Mouse (Mus musculus): ENCODE measurements around the gene Pomt1. TPM values are rescaled to one million over a fixed set of nuclear protein-coding genes. Genes with fewer than 3 reads are reported as not detected.

Gene Pomt1
- 1.7 TPM for polyA plus RNA-seq (2014; fragmentation: Illumina TruSeq; extraction: RNeasy Lipid Tissue Mini Kit (QIAGEN cat#74804); ENCODE audit: low replicate concordance)

GRCm38 (mm10) chr2:32235886-32236759 lies at the start of gene Pomt1:
Gene Pomt1, plus strand, starts transcription at chr2:32236590.

GRCm38 (mm10) chr2:32259657-32260417 lies 23.4 kb downstream of the Pomt1 start, which contains the start of gene Uck1:
Gene Uck1, minus strand, starts transcription at chr2:32260159.

GRCm38 (mm10) chr2:32287334-32287840 lies 51.0 kb downstream of the Pomt1 start, which contains the start of gene Golga2:
Gene Golga2, plus strand, starts transcription at chr2:32287384.

GRCm38 (mm10) chr2:32287923-32288367 lies 51.6 kb downstream of the Pomt1 start, which contains the start of gene Swi5:
Gene Swi5, minus strand, starts transcription at chr2:32288075.

Other genes starting within 250 kb of the Pomt1 start
- gene Fam78a, start 151.7 kb upstream of the Pomt1 start, polyA plus RNA-seq (2014; fragmentation: Illumina TruSeq; extraction: RNeasy Lipid Tissue Mini Kit (QIAGEN cat#74804); ENCODE audit: low replicate concordance) = 1.8 TPM
- gene Plpp7, start 141.1 kb upstream of the Pomt1 start, polyA plus RNA-seq (2014; fragmentation: Illumina TruSeq; extraction: RNeasy Lipid Tissue Mini Kit (QIAGEN cat#74804); ENCODE audit: low replicate concordance) = not detected
- gene Prrc2b, start 85.5 kb upstream of the Pomt1 start, polyA plus RNA-seq (2014; fragmentation: Illumina TruSeq; extraction: RNeasy Lipid Tissue Mini Kit (QIAGEN cat#74804); ENCODE audit: low replicate concordance) = 7.7 TPM
- 9.7 TPM for gene Uck1, start 23.6 kb downstream of the Pomt1 start, polyA plus RNA-seq (2014; fragmentation: Illumina TruSeq; extraction: RNeasy Lipid Tissue Mini Kit (QIAGEN cat#74804); ENCODE audit: low replicate concordance)
- 6.6 TPM for gene Golga2, start 50.8 kb downstream of the Pomt1 start, polyA plus RNA-seq (2014; fragmentation: Illumina TruSeq; extraction: RNeasy Lipid Tissue Mini Kit (QIAGEN cat#74804); ENCODE audit: low replicate concordance)
- gene Swi5, start 51.5 kb downstream of the Pomt1 start, polyA plus RNA-seq (2014; fragmentation: Illumina TruSeq; extraction: RNeasy Lipid Tissue Mini Kit (QIAGEN cat#74804); ENCODE audit: low replicate concordance) = 142 TPM
- gene Ciz1, start 115.7 kb downstream of the Pomt1 start, polyA plus RNA-seq (2014; fragmentation: Illumina TruSeq; extraction: RNeasy Lipid Tissue Mini Kit (QIAGEN cat#74804); ENCODE audit: low replicate concordance) = 9.2 TPM
- 4.1 TPM for gene Dnm1, start 116.7 kb downstream of the Pomt1 start, polyA plus RNA-seq (2014; fragmentation: Illumina TruSeq; extraction: RNeasy Lipid Tissue Mini Kit (QIAGEN cat#74804); ENCODE audit: low replicate concordance)
- 0.52 TPM for gene 1110008P14Rik, start 145.3 kb downstream of the Pomt1 start, polyA plus RNA-seq (2014; fragmentation: Illumina TruSeq; extraction: RNeasy Lipid Tissue Mini Kit (QIAGEN cat#74804); ENCODE audit: low replicate concordance)
- not detected for gene Lcn2, start 151.7 kb downstream of the Pomt1 start, polyA plus RNA-seq (2014; fragmentation: Illumina TruSeq; extraction: RNeasy Lipid Tissue Mini Kit (QIAGEN cat#74804); ENCODE audit: low replicate concordance)
- 1.1 TPM for gene Ptges2, start 159.3 kb downstream of the Pomt1 start, polyA plus RNA-seq (2014; fragmentation: Illumina TruSeq; extraction: RNeasy Lipid Tissue Mini Kit (QIAGEN cat#74804); ENCODE audit: low replicate concordance)
- 0.59 TPM for gene Naif1, start 213.9 kb downstream of the Pomt1 start, polyA plus RNA-seq (2014; fragmentation: Illumina TruSeq; extraction: RNeasy Lipid Tissue Mini Kit (QIAGEN cat#74804); ENCODE audit: low replicate concordance)
- 2.0 TPM for gene Slc25a25, start 214.9 kb downstream of the Pomt1 start, polyA plus RNA-seq (2014; fragmentation: Illumina TruSeq; extraction: RNeasy Lipid Tissue Mini Kit (QIAGEN cat#74804); ENCODE audit: low replicate concordance)